Mouse (Mus musculus): ENCODE results near the gene 2310009B15Rik.

Gene 2310009B15Rik

DNA sequence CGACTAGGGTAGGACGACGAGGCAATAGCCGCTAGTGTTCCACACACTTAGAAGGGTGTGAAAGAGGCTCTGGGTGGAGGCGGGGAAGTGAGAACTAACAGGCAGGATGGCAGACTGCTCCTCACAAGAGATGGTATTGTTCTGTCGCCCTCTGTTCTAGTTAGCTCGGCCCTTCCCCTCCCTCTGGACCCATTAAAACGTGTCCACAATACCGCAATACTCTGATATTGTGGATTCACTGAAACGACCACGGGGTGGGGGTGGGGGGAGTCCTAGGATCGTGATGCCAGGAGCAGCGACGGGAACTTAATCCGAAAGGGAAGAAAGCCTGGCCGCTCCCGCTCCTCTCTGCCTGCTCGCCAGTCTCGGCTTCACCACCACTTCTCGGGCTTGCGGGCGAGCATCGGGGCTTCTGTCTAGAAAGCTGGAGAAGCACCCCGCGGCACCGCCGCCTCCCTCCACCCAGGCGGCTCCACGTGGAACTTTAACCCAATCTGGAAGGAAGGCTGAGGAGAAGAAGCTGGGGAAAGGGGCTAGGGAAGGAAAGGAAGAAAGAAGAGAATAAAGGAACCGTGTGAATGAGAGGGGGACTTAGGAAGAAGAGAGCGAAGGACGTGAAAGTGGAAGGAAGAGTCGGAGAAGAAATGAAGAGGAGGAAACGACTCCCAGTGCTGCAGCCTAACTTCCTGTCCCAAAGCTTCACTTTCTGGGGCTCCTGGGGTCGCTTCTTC lies 13.1 kb downstream of the 2310009B15Rik start:
- intact Hi-C loops (cut with DNase I): no loop called here

DNA sequence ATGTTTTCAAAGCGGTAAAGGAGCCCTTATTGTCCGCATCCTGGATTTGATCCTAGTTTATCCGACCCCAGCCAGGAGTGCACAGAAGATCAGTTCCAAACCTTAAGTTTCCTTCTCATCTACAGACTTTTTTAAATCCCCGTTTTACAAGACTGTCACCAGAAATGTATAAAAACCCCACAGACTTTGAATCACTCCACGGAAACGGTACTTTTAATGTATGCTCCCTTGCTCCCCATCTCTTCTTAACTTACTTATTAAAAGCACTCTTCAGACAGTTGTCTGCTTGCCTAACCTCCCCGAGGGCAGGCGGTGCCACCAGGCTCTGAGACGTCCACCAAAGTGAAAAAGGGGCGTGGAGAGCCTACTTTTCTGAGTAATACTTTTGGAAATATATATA lies 13.9 kb downstream of the 2310009B15Rik start:
- intact Hi-C loops (cut with DNase I): no loop called here

GRCm38 (mm10) chr1:138842315-138842714 lies 14.3 kb downstream of the 2310009B15Rik start:
- intact Hi-C loops (cut with DNase I): no loop called here

- intact Hi-C loops (cut with DNase I): no loop called here
These were observed 15.2 kb downstream of the 2310009B15Rik start for GRCm38 (mm10) chr1:138841306-138842095.

GRCm38 (mm10) chr1:138840440-138841305 lies 16.0 kb downstream of the 2310009B15Rik start:
- intact Hi-C loops (cut with DNase I): no loop called here

DNA sequence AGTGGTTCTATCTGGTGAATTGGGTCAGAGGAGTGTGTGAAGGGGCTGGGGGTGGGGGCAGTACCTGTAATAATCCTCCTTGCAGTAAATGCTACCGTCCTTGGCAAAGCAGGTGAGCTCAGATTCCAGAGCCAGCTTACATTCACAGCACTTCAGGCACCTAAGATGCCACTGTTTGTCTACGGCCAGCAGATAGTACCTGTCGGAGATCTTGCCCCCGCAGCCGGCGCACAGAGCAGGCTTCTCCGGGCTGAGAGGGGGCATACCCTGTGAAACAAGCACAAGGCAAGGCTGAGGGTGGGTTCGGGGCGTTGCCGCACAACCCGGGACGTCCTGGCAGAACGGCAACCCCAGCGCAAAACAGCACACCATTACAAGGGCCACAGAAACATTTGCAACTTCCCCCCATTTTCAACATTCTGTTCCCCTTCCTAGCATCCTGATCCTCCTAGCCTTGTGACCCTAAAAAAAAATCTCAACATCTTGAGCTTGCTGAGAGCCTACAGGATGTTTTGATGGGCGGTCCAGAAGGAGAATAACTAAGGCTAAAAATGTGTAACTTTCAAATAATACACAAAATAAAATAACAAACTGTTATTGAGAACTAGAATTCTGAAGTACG lies 16.7 kb downstream of the 2310009B15Rik start:
- intact Hi-C loops (cut with DNase I): loop anchor here (5.0 kb wide), 2 partner anchors 242 to 427 kb away; no protein-coding TSS in a partner anchor

- intact Hi-C loops (cut with DNase I): loop anchor here (5.0 kb wide), 2 partner anchors 243 to 428 kb away; no protein-coding TSS in a partner anchor
These were observed 17.4 kb downstream of the 2310009B15Rik start for GRCm38 (mm10) chr1:138839291-138839690.

DNA sequence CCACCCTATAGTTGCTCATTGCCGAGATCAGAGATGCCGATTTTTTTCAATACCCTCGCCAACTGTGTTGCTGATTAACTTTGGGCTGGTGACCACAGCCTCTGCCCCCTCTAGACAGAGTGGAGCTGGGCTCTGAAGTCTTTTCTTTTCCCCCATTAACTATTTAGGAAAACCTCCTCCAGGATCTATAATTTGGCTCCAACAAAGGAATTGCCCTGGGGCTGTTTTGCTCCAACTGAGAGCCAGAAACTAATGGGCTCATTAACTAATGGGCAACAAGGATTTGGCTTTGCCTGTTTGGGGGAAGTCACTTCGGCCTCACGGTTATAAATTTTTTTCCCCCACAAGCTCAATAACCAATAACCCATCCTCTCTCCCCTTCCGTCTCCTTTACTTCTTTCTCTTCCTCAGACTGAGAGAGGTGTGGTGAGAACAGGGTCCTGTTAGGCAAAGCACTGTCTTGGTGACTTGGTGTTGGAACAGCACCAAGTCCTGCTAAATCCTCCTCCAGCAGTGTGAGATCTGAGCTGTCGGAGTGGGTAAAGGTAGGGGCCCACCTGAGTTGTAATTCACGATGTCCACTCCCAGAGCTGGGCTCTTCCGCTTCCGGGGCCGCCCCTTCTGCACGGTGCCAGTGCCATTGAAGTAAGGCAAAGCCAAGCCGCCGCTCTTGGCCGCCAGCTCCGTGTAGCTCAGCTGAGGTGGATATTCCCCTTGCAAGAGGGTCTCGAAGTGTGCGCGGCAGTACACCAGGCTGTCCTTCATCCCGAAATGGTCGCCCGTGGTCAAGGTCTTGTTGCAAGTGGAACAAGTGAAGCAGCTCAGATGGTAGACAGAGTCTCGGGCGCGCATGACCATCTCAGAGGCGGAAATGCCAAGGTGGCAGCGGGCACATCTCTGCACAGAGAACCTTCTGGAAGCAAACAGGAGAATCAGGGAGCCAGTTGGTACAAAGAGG lies 18.6 kb downstream of the 2310009B15Rik start:
- intact Hi-C loops (cut with DNase I): loop anchor here (5.0 kb wide), 2 partner anchors 244 to 429 kb away; no protein-coding TSS in a partner anchor

DNA sequence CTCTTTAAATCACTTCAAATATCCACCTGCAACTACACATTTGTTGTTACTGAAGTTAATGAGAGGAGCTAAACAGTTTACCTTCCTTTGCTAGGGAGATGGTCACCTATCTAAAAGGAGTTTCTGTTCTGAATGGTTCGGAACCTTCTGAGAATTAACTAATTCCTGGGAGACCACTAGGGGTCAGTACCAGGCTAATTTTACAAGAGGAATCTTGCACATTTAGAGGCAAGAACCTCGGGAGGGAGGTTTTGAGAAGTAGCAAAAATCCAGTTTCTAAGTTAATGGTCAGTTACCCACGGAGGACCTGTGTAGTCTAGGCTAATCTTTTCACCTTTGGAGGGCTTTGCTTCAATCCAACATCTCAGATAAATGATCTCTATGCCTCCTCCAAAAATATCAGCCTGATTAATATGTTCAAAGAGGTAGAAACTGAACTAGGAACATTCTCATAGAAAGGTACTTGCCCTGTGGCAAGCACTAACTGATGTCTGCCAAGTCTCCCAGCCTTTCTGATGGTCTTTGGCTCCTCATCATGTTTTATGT lies 21.2 kb downstream of the 2310009B15Rik start:
- intact Hi-C loops (cut with DNase I): loop anchor here (2.0 to 5.0 kb wide), 3 partner anchors 247 to 432 kb away; no protein-coding TSS in a partner anchor

GRCm38 (mm10) chr1:138831309-138831708 lies 25.3 kb downstream of the 2310009B15Rik start:
- intact Hi-C loops (cut with DNase I): loop anchor here (5.0 kb wide), 1 partner anchor 511 kb away; no protein-coding TSS in a partner anchor

GRCm38 (mm10) chr1:138826841-138827240 lies 29.8 kb downstream of the 2310009B15Rik start:
- intact Hi-C loops (cut with DNase I): no loop called here

DNA sequence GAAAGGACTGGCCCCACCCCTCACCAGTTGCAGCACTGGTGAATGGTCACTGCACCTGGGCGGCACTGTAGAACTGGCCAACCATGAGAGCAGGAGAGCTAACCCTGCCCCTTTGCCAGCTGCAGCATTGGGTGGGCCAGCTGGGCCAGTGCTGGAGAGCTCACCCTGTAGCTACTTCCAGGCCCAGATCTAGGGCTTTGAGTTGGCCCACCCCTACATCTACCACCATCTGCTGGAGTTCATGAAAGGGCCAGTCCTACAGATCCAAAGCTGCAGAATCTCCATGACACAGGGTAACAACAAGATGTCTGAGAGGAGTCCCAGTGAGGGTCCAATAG lies 33.7 kb downstream of the 2310009B15Rik start:
- intact Hi-C loops (cut with DNase I): no loop called here

DNA sequence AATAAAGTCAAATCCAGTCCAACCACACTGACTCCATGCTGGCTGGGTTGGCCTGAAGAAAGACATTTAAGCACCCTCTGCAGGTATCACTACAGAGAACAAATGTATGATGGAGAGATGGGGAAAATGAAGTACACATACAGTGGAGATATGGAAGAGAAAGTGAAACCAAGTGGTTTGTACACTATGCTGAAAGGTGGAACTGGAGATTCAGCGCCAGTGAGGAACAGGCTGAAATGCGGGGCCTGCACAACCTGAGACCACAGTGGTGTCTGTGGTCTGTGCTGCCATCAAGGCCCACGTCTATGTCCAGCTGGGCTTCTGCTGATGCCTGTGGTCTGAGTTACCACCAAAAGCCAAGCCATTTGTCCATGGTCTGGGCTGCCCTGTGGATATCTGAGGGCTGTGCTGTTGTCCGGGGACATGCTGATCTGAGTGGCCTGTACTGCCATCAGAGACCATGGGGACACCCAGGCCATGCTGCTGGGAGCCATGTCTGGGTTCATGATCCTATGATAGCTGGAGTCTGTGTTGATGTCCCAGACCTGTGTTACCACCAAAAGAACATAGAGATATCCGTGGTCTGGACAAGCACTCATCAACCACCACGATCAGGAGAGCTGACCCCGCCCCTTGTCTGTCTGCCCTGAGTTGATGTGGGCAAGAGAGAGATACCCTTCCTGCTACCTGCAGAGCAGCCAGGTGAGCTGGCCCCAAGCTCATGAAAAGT lies 34.2 kb downstream of the 2310009B15Rik start:
- intact Hi-C loops (cut with DNase I): no loop called here

Measured in adrenal gland (tissue).